Mouse (Mus musculus) gastrocnemius, adult 2 months (tissue): Measurements from ENCODE around the gene Sept11. TPM values are rescaled to one million over a fixed set of nuclear protein-coding genes. Genes with fewer than 3 reads are reported as not detected.
A peak's percentile ranks its signal among the peaks of the same experiment; 100 is the strongest.

Experiments
- DNase-seq: peaks from one replicate; pipeline ENCODE4 v3.0.0; 2022
- H3K27ac ChIP-seq: fragments of 200-600 bp; 2 replicates; pipeline ENCODE4 v1.8.1; 2022; ENCODE audit warnings: mild to moderate bottlenecking
- H3K4me3 ChIP-seq: fragments of 200-600 bp; 2 replicates; pipeline ENCODE4 v1.8.1; 2022; ENCODE audit warnings: mild to moderate bottlenecking, moderate library complexity
- CTCF ChIP-seq: fragments of 200-600 bp; IDR thresholded peaks from 2 replicates; pipeline ENCODE4 v1.8.1; 2022; ENCODE audit warnings: antibody characterized with exemption, mild to moderate bottlenecking, moderate library complexity
- intact Hi-C: fragments of 180-260 bp; cut with DNase I; formaldehyde crosslinking; loops from one replicate; pipeline ENCODE4 v1.15.1; 2025
- total RNA-seq, 2 experiments: library from RNA; stranded (reverse); gene quantifications; 2 replicates each; pipeline ENCODE4 v1.2.3; 2021

Sept11 gene
- total RNA-seq, 2 experiments from 2014 or later: 85.1 to 87.6 TPM

- no peak overlapping the region for H3K4me3 ChIP-seq
- H3K27ac ChIP-seq: no peak overlapping the region
- no peak for TF ChIP-seq CTCF
- no peak for DNase-seq
- intact Hi-C loops: loop anchor here (5.0 kb wide), 1 partner anchor 441 kb away; no protein-coding TSS in a partner anchor
These were observed 75.4 kb downstream of the Sept11 start for GRCm38 (mm10) chr5:93168654-93169053.

- no peak overlapping the region for H3K27ac ChIP-seq
- intact Hi-C loops: no loop called here
- TF ChIP-seq CTCF: no peak
- DNase-seq: no peak
- no peak overlapping the region for H3K4me3 ChIP-seq
These were observed 78.2 kb downstream of the Sept11 start for GRCm38 (mm10) chr5:93171420-93171819.

GRCm38 (mm10) chr5:93172536-93172935 lies 79.3 kb downstream of the Sept11 start:
- DNase-seq: no peak
- TF ChIP-seq CTCF: no peak
- intact Hi-C loops: no loop called here
- Histone ChIP-seq H3K4me3 (no peak overlapping the region), H3K27ac (no peak overlapping the region)

DNA sequence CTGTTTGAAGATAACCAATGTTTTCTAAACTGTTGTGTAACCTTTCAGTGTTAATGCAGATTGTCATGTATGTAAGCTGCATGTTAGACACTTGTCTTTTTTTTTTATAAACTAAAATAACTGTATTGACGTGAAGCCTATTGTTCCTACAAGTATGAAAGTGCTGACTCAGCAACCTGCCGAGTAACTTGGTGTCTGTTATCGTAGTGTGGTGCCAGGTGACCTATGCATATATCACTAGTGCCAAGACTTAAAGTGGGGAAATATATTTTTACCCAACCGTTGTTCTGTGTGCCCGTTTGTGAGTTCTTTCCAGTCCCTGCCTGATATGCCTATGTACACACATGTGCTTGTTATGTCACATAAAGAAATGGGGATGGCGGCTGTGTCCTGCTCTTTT lies 81.4 kb downstream of the Sept11 start:
- no peak overlapping the region for H3K4me3 ChIP-seq
- intact Hi-C loops: no loop called here
- H3K27ac ChIP-seq: no peak overlapping the region
- no peak for DNase-seq
- TF ChIP-seq CTCF: no peak

DNA sequence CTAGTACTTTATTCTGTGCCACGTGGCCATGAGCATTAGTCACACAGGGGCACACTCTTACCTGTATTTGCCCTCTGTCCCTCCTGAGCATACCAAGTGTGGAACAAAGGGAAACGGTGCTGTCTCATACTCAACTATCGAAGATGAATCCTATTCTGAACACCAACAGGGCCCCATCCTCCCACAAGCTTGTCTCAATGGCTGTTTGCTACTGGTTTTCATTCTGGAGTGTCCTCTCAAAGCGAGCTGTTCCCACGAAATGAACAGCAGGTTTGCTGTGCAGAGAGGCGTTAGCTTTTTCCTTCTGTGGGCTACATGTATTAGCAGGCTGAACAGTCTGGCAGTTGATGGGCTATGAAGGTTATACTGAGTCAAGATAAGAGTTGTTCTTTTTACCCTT lies 85.4 kb downstream of the Sept11 start:
- no peak overlapping the region for H3K4me3 ChIP-seq
- H3K27ac ChIP-seq: no peak overlapping the region
- no peak for DNase-seq
- no peak for TF ChIP-seq CTCF
- intact Hi-C loops: no loop called here

DNA sequence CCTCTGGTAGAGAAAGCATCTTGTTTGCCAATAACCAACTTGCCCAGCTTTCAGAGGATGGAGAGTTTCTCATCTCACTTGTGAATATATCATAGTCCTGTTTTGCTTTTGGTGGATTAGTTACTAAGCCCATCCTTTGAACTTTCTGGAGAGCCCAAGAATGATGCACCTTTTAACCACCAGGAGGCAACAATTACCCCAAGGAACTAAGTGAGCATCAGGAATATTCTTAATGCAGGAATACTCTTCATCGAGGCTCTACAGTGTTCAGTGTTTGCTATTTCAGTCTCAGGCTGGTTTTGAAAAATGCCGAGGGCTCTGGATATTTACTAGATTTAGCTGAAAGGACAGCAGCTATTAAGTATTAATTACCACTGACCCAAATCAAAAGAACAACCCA lies 87.0 kb downstream of the Sept11 start:
- peak; percentile 63 for TF ChIP-seq CTCF
- intact Hi-C loops: loop anchor here (5.0 kb wide), 1 partner anchor 142 kb away; no protein-coding TSS in a partner anchor
- no peak for DNase-seq
- no peak overlapping the region for H3K4me3 ChIP-seq
- H3K27ac ChIP-seq: no peak overlapping the region; the same call in 1 of the 2 replicates

DNA sequence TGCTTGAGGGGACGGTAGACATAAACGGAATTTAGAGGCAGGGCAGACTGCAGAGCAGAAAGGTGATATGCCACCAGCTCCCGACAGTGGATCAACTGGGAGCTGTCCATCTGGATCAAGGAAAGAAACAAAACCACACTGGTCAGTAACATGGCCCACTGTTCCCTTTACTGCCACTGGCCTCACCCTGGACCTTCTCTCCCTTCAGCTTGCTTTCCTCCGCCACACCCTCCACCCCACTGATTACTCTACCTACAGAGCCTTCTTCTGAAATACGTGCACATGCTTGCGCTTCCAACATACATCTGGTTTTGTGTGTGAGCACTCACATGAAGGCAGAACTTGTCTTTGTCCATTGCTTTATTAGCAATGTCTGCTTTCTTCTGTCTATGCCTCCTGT lies 90.1 kb downstream of the Sept11 start:
- no peak for DNase-seq
- intact Hi-C loops: loop anchor here (5.0 kb wide), 1 partner anchor 139 kb away; no protein-coding TSS in a partner anchor
- no peak for TF ChIP-seq CTCF
- H3K4me3 ChIP-seq: no peak overlapping the region
- no peak overlapping the region for H3K27ac ChIP-seq

GRCm38 (mm10) chr5:93184548-93184947 lies 91.3 kb downstream of the Sept11 start:
- no peak for TF ChIP-seq CTCF
- no peak for DNase-seq
- Histone ChIP-seq H3K27ac (no peak overlapping the region), H3K4me3 (no peak overlapping the region)
- intact Hi-C loops: loop anchor here (5.0 kb wide), 1 partner anchor 138 kb away; no protein-coding TSS in a partner anchor

DNA sequence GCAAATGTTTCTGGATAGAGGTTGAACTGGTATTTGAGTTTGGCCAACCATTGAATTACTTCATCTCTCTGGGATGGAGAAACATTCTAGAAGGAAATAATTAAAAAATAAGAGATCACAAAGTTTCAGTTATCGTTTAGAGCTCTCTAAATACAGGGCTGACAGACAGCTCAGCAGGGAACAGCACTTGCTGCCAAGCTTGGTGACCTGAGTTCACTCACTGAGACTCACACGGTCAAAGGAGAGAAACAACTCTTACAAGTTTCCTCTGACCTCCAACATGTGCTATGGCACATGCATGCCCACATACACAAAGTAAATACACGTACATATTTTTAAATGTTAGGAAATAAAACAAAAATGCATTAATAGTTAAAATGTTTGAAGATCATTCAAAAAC lies 96.4 kb downstream of the Sept11 start:
- intact Hi-C loops: no loop called here
- Histone ChIP-seq H3K27ac (no peak overlapping the region), H3K4me3 (no peak overlapping the region)
- no peak for TF ChIP-seq CTCF
- peak; percentile 39 for DNase-seq

GRCm38 (mm10) chr5:93190428-93190827 lies 97.2 kb downstream of the Sept11 start:
- Histone ChIP-seq H3K4me3 (no peak overlapping the region), H3K27ac (no peak overlapping the region)
- no peak for TF ChIP-seq CTCF
- no peak for DNase-seq
- intact Hi-C loops: no loop called here

- DNase-seq: no peak
- intact Hi-C loops: no loop called here
- H3K4me3 ChIP-seq: no peak overlapping the region
- no peak for TF ChIP-seq CTCF
- peak overlapping the region; percentile 20; the same call in 1 of the 2 replicates for H3K27ac ChIP-seq
These were observed 105.0 kb downstream of the Sept11 start for GRCm38 (mm10) chr5:93198232-93198631.

GRCm38 (mm10) chr5:93201181-93201580 lies 107.9 kb downstream of the Sept11 start:
- no peak for TF ChIP-seq CTCF
- Histone ChIP-seq H3K27ac (no peak overlapping the region), H3K4me3 (no peak overlapping the region)
- intact Hi-C loops: no loop called here
- no peak for DNase-seq

DNA sequence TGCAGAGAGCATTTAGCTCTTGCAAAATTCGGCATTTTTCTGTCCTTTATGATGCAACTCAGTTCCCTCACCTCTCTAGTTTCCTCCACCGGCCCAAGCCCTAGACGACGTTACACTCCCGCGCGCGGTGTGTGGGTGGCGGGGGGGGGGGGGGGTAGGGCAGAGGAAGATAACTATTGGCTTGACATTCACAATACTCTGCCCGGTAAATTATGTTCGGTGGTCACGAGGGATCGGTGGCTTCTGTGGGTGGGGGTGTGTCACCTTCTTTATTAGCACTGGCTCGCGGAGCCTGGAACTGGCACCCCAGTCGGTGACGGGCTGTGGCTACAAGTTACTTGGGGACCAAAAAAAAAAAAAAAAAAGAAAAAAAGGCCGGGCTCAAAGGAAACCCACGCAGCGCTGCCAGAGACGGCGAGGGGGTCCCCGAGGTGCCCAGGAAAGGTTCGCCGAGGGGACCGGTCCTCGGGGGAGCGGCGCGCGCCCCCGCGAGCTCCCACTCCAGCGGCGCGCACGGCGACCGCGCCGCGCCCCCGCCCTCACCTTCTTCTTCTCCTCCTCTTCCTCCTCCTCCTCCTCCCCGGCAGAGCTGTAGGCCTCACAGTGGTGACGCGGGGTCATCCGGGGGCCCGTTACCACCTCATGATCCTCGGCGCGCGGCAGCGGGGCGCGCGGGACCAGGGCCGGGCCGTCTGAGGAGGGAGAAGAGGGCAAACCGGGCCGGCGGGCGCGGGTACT lies 112.3 kb downstream of the Sept11 start:
- intact Hi-C loops: loop anchor here (1.0 kb wide), 1 partner anchor 63 kb away; no protein-coding TSS in a partner anchor
- peak overlapping the region; percentile 100 for H3K27ac ChIP-seq
- TF ChIP-seq CTCF: no peak
- peak overlapping the region; percentile 97 for H3K4me3 ChIP-seq
- peak; percentile 67 for DNase-seq
